Mouse (Mus musculus) skeletal muscle tissue, postnatal 0 days (tissue): Measurements from ENCODE around the gene Col4a6. TPM values are rescaled to one million over a fixed set of nuclear protein-coding genes. Genes with fewer than 3 reads are reported as not detected.

Experiments used
- polyA plus RNA-seq: library from polyadenylated mRNA; unstranded; fragments of >200 nt; fragmentation: Nextera tagmentation; extraction: Ambion mirVana; gene quantifications from 2 replicates; pipeline ENCODE4 v1.2.1, GENCODE M21; 2015

Col4a6 gene
- polyA plus RNA-seq, result 0.05 and 0.10 TPM in 2 replicates

GRCm38 (mm10) chrX:141473470-141474302, at the start of gene Col4a6:
TSS of gene Col4a6 (minus strand) at chrX:141474076.

GRCm38 (mm10) chrX:141475110-141475509, 1.2 kb upstream of the Col4a6 start, which contains the start of gene Col4a5:
TSS of gene Col4a5 (plus strand) at chrX:141475385.

Other genes with a start within 250 kb of the Col4a6 start
- gene Col4a5, start 1.3 kb upstream of the Col4a6 start, polyA plus RNA-seq, result 1.7 and 2.1 TPM in 2 replicates